Mouse (Mus musculus): ENCODE data around the gene Olfr826. TPM values are rescaled to one million over a fixed set of nuclear protein-coding genes. Genes with fewer than 3 reads are reported as not detected.

The Olfr826 gene
- polyA plus RNA-seq, 1 experiment from 2014 or later, result not detected

Other genes with a start within 250 kb of the Olfr826 start
- gene Olfr818, start 235.1 kb downstream of the Olfr826 start, polyA plus RNA-seq (2015; fragmentation: Nextera tagmentation; extraction: Ambion mirVana), result not detected in 2 replicates
- gene Olfr819, start 216.9 kb downstream of the Olfr826 start, polyA plus RNA-seq (2015; fragmentation: Nextera tagmentation; extraction: Ambion mirVana), result not detected in 2 replicates
- not detected in 2 replicates for gene Olfr247, start 208.0 kb downstream of the Olfr826 start, polyA plus RNA-seq (2015; fragmentation: Nextera tagmentation; extraction: Ambion mirVana)
- not detected in 2 replicates for gene Gm10310, start 199.1 kb downstream of the Olfr826 start, polyA plus RNA-seq (2015; fragmentation: Nextera tagmentation; extraction: Ambion mirVana)
- gene Olfr820, start 171.6 kb downstream of the Olfr826 start, polyA plus RNA-seq (2015; fragmentation: Nextera tagmentation; extraction: Ambion mirVana), result not detected in 2 replicates
- gene Olfr821, start 153.8 kb downstream of the Olfr826 start, polyA plus RNA-seq (2015; fragmentation: Nextera tagmentation; extraction: Ambion mirVana), result not detected in 2 replicates
- gene Olfr822, start 113.0 kb downstream of the Olfr826 start, polyA plus RNA-seq (2015; fragmentation: Nextera tagmentation; extraction: Ambion mirVana), result not detected in 2 replicates
- gene Olfr823, start 68.8 kb downstream of the Olfr826 start, polyA plus RNA-seq (2015; fragmentation: Nextera tagmentation; extraction: Ambion mirVana), result not detected in 2 replicates
- gene Olfr824, start 54.2 kb downstream of the Olfr826 start, polyA plus RNA-seq (2015; fragmentation: Nextera tagmentation; extraction: Ambion mirVana), result not detected in 2 replicates
- gene Olfr825, start 17.4 kb downstream of the Olfr826 start, polyA plus RNA-seq (2015; fragmentation: Nextera tagmentation; extraction: Ambion mirVana), result not detected in 2 replicates
- gene Olfr827, start 30.2 kb upstream of the Olfr826 start, polyA plus RNA-seq (2015; fragmentation: Nextera tagmentation; extraction: Ambion mirVana), result not detected in 2 replicates
- gene Neurod4, start 96.1 kb upstream of the Olfr826 start, polyA plus RNA-seq (2015; fragmentation: Nextera tagmentation; extraction: Ambion mirVana), result 1.9 and 2.8 TPM in 2 replicates
- 0.18 TPM in 1 of 2 replicates, not detected in the other for gene Tespa1, start 138.7 kb upstream of the Olfr826 start, polyA plus RNA-seq (2015; fragmentation: Nextera tagmentation; extraction: Ambion mirVana)
- gene Vmn2r84, start 210.1 kb upstream of the Olfr826 start, polyA plus RNA-seq (2015; fragmentation: Nextera tagmentation; extraction: Ambion mirVana), result 0.03 and 0.05 TPM in 2 replicates
- not detected in 2 replicates for gene Vmn2r85, start 245.5 kb upstream of the Olfr826 start, polyA plus RNA-seq (2015; fragmentation: Nextera tagmentation; extraction: Ambion mirVana)